Mouse (Mus musculus): ENCODE measurements around the gene Prkcg. TPM values are rescaled to one million over a fixed set of nuclear protein-coding genes. Genes with fewer than 3 reads are reported as not detected.

Gene Prkcg
- total and polyA plus RNA-seq, 3 experiments = 0.15 to 3.0 (median 0.17) TPM

GRCm38 (mm10) chr7:3313571-3313970 is 24.6 kb downstream of the Prkcg start:
- Histone ChIP-seq H3K9me3 (replicated peaks; ENCODE audit: low read length) (peaks cover 2% of the 10 kb centered on the region), H3K27ac (ENCODE audit: insufficient read depth, low read depth) (no peak overlapping the region), H3K4me1 (ENCODE audit: control insufficient read depth in 1 of 2, insufficient read depth in 2 of 2) (no peaks in the 10 kb centered on the region), H3K4me2 (ENCODE audit: insufficient read depth, low read depth, poor library complexity, severe bottlenecking) (no peak overlapping the region), H3K36me3 (replicated peaks in 1 of 2; ENCODE audit: control insufficient read depth in 1 of 2, insufficient read depth in 1 of 2, low read length in 1 of 2) (peaks cover 0 to 5% of the 10 kb centered on the region in 2 experiments), H3K79me2 (replicated peaks; ENCODE audit: control insufficient read depth, extremely low read depth, insufficient read depth, poor library complexity, severe bottlenecking) (no peaks in the 10 kb centered on the region), H3K9ac (ENCODE audit: insufficient read depth, low read depth) (no peak overlapping the region), H3K27me3 (replicated peaks) (no peaks in the 10 kb centered on the region), H3K4me3 (replicated peaks in 1 of 3; ENCODE audit: low read depth in 2 of 3, low read length in 2 of 3, poor library complexity in 1 of 3) (no peak overlapping the region)
- no peak for DNase-seq (ENCODE audit: extremely low read depth)
- no peak for TF ChIP-seq TBP (conservative IDR thresholded peaks at IDR 0.05; ENCODE audit: low read depth, low read length)
- TF ChIP-seq RCOR1 (conservative IDR thresholded peaks at IDR 0.05; ENCODE audit: low read depth, low read length) = no peak
- no peak for TF ChIP-seq SMC3 (IDR thresholded peaks at IDR 0.05; ENCODE audit: low read depth, low read length)
- no peak for TF ChIP-seq E2F4 (IDR thresholded peaks at IDR 0.05; ENCODE audit: insufficient replicate concordance, low read depth, low read length)
- TF ChIP-seq ZKSCAN1 (IDR thresholded peaks at IDR 0.05; ENCODE audit: borderline replicate concordance, low read depth, low read length) = no peak
- no peak for TF ChIP-seq MXI1 (IDR thresholded peaks at IDR 0.05; ENCODE audit: low read depth, low read length)
- TF ChIP-seq JUND (conservative IDR thresholded peaks at IDR 0.05; ENCODE audit: low read depth, low read length) = no peak
- no peak for TF ChIP-seq MAFK (IDR thresholded peaks at IDR 0.05; ENCODE audit: insufficient replicate concordance, low read length)
- no peak for TF ChIP-seq NELFE (IDR thresholded peaks at IDR 0.05; ENCODE audit: low read depth, low read length)
- no peak for TF ChIP-seq USF1 (IDR thresholded peaks at IDR 0.05; ENCODE audit: low read depth, low read length)
- TF ChIP-seq ELF1 (IDR thresholded peaks at IDR 0.05; ENCODE audit: low read depth, low read length) = no peak
- dilution Hi-C loops (cut with MboI; ENCODE audit: extremely low pct_ligation_motif_present, extremely low pct_unique_long_range_greater_than_20kb, low sequenced_read_pairs) = no loop called here
- in situ Hi-C loops (cut with MboI; ENCODE audit: low pct_ligation_motif_present, low pct_unique_long_range_greater_than_20kb, low sequenced_read_pairs) = no loop called here

GRCm38 (mm10) chr7:3314121-3314520 is 25.1 kb downstream of the Prkcg start:
- Histone ChIP-seq H3K36me3 (replicated peaks in 1 of 2; ENCODE audit: control insufficient read depth in 1 of 2, insufficient read depth in 1 of 2, low read length in 1 of 2) (peaks cover 0 to 5% of the 10 kb centered on the region in 2 experiments), H3K4me3 (replicated peaks in 1 of 3; ENCODE audit: low read depth in 2 of 3, low read length in 2 of 3, poor library complexity in 1 of 3) (no peak overlapping the region), H3K27ac (ENCODE audit: insufficient read depth, low read depth) (no peak overlapping the region), H3K79me2 (replicated peaks; ENCODE audit: control insufficient read depth, extremely low read depth, insufficient read depth, poor library complexity, severe bottlenecking) (no peaks in the 10 kb centered on the region), H3K9me3 (replicated peaks; ENCODE audit: low read length) (peaks cover 2% of the 10 kb centered on the region), H3K9ac (ENCODE audit: insufficient read depth, low read depth) (no peak overlapping the region), H3K4me1 (ENCODE audit: control insufficient read depth in 1 of 2, insufficient read depth in 2 of 2) (no peaks in the 10 kb centered on the region), H3K27me3 (replicated peaks) (no peaks in the 10 kb centered on the region), H3K4me2 (ENCODE audit: insufficient read depth, low read depth, poor library complexity, severe bottlenecking) (no peak overlapping the region)
- in situ Hi-C loops (cut with MboI; ENCODE audit: low pct_ligation_motif_present, low pct_unique_long_range_greater_than_20kb, low sequenced_read_pairs) = no loop called here
- DNase-seq (ENCODE audit: extremely low read depth) = no peak
- dilution Hi-C loops (cut with MboI; ENCODE audit: extremely low pct_ligation_motif_present, extremely low pct_unique_long_range_greater_than_20kb, low sequenced_read_pairs) = no loop called here
- TF ChIP-seq ZC3H11A (IDR thresholded peaks at IDR 0.05; ENCODE audit: low read depth, low read length) (no peak), E2F4 (IDR thresholded peaks at IDR 0.05; ENCODE audit: insufficient replicate concordance, low read depth, low read length) (no peak), HCFC1 (IDR thresholded peaks at IDR 0.05; ENCODE audit: low read depth, low read length) (peak; percentile 74), JUN (IDR thresholded peaks at IDR 0.05; ENCODE audit: insufficient read depth, low read depth, low read length) (no peak), POLR2AphosphoS2 (IDR thresholded peaks at IDR 0.05; ENCODE audit: low read depth, low read length) (no peak), MAZ (IDR thresholded peaks at IDR 0.05; ENCODE audit: low read depth, low read length) (no peak), ELF1 (IDR thresholded peaks at IDR 0.05; ENCODE audit: low read depth, low read length) (no peak)
